Mouse (Mus musculus) MEL-GATA-1-ER (cell line): ENCODE measurements around the gene Spc24.
A peak's percentile ranks its signal among the peaks of the same experiment; 100 is the strongest.

Experiments used
- DNase-seq: peaks from one replicate; pipeline ENCODE4 v3.0.0-alpha.2; 2012; ENCODE audit warnings: low read depth; ENCODE audit errors: extremely low read depth

Spc24 gene

DNA sequence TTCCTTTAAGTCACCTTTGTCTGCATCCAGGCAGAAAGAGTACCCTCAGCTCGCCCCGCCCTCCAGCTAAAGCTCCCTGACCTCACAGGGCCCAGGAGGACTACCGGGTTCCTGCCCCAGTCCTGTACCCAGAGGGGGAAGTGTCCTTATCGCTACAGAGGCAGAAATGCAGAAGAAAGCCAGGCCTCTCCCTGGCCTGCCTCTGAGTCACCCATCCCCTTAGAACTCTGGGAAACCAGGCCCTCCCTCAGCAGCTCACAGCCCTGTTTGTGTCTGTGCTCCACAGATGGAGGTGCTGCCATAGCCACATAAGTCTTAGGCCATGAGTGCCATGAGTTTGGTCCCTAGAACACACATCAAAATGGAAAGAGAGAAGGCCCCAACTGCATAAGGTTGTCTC is 44.8 kb downstream of the Spc24 start:
- peak; percentile 98 for DNase-seq

- DNase-seq: no peak
These were observed 50.8 kb downstream of the Spc24 start for GRCm38 (mm10) chr9:21709340-21709739.

GRCm38 (mm10) chr9:21706586-21707265 is 53.4 kb downstream of the Spc24 start:
- DNase-seq: no peak

- DNase-seq: no peak
These were observed 54.0 kb downstream of the Spc24 start for GRCm38 (mm10) chr9:21706085-21706484.
